Comparison of ENCODE assay signal across 15 mouse cellular contexts in the genomic region with DNA sequence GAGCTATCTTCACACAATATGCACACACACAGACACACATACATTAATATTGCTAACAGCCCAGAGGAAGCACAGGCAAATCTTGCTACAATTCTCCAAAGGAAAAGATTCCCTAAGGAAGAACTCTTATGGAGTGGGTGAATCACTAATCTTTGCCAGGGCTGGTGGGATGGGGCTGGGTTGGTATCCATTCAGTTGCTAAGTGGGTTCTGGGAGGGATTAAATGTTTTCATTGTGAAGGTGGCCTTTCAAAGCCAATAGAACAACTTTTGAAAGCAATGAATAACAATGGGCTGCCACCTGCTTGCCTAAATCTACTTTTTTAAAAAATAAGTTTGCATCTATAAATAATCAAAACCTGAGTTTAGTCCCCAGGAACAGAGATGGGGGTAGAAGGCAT.
A peak's percentile ranks its signal among the peaks of the same experiment; 100 is the strongest.
DNase-seq lines count a peak whose midpoint lies in the region; ATAC-seq and TF ChIP-seq lines count a peak whose summit lies in the region.
"Had no signal": no experiment of that assay in that cellular context is flagged by ENCODE, and none has a peak within 500 bp of the region (broad histone marks: within the 10 kb centered on the region; RNA-seq: fewer than 3 reads in every experiment).

No protein-coding gene starts in this region.

- peak; percentile 9; the same call in 1 of the 2 replicates for ATAC-seq in forebrain, embryonic 16.5 days
- peak; percentile 28 for ATAC-seq in midbrain, embryonic 11.5 days (ENCODE audit: low FRiP score)
- ATAC-seq: lung, postnatal 0 days had no signal

- H3K9me3 ChIP-seq in forebrain, embryonic 16.5 days (ENCODE audit: control insufficient read depth, low read length), result no peaks in the 10 kb centered on the region
- H3K9me3 ChIP-seq in midbrain, embryonic 11.5 days (ENCODE audit: control insufficient read depth, low read length), result no peaks in the 10 kb centered on the region
- H3K9me3 ChIP-seq in heart, embryonic 10.5 days, result no peaks in the 10 kb centered on the region

- H3K27me3 ChIP-seq in forebrain, embryonic 16.5 days (replicated peaks; ENCODE audit: control insufficient read depth, insufficient read depth, low read length), result no peaks in the 10 kb centered on the region
- no peaks in the 10 kb centered on the region for H3K27me3 ChIP-seq in midbrain, embryonic 11.5 days (ENCODE audit: control insufficient read depth, insufficient read depth, low read length)
- no peaks in the 10 kb centered on the region for H3K27me3 ChIP-seq in heart, embryonic 10.5 days (ENCODE audit: insufficient read depth, poor library complexity, severe bottlenecking)

- no peak for DNase-seq in layer of hippocampus, adult 2 months (ENCODE audit: low spot score in 2 of 2)
- DNase-seq in layer of hippocampus, postnatal 10 days (ENCODE audit: low spot score in 2 of 2), result no peak
- peak; percentile 93 for DNase-seq in midbrain, embryonic 11.5 days (ENCODE audit: low spot score, missing footprints)
- no peak for DNase-seq in gastrocnemius, postnatal 4 days (ENCODE audit: low spot score in 2 of 2)
- no peak for DNase-seq in heart, embryonic 10.5 days (ENCODE audit: low spot score)
- no peak for DNase-seq in layer of hippocampus, postnatal 25 days (ENCODE audit: extremely low spot score in 1 of 2, low spot score in 1 of 2)
- DNase-seq in left cerebral cortex, postnatal 10 days (ENCODE audit: extremely low spot score in 1 of 2, low spot score in 2 of 2), result no peak
- DNase-seq: cerebellum, adult 9-11 months; heart, postnatal 10 days; kidney, adult 18-20 months; kidney, postnatal 4 days; thymus, postnatal 4 days had no signal

- H3K4me2 ChIP-seq in forebrain, embryonic 16.5 days (ENCODE audit: low read length), result peak overlapping the region; percentile 60
- peak overlapping the region; percentile 56 for H3K4me2 ChIP-seq in midbrain, embryonic 11.5 days

- no peaks in the 10 kb centered on the region for H3K36me3 ChIP-seq in forebrain, embryonic 16.5 days (ENCODE audit: control insufficient read depth, insufficient read depth)
- H3K36me3 ChIP-seq in midbrain, embryonic 11.5 days (ENCODE audit: control insufficient read depth, insufficient read depth, low read length), result no peaks in the 10 kb centered on the region
- peaks cover 5% of the 10 kb centered on the region for H3K36me3 ChIP-seq in heart, embryonic 10.5 days

- H3K9ac ChIP-seq in forebrain, embryonic 16.5 days (replicated peaks; ENCODE audit: low read depth, low read length), result peak overlapping the region; percentile 61
- H3K9ac ChIP-seq in midbrain, embryonic 11.5 days (ENCODE audit: low read length), result peak overlapping the region; percentile 84

- peak overlapping the region; percentile 87 for H3K27ac ChIP-seq in layer of hippocampus, adult 2 months
- H3K27ac ChIP-seq in forebrain, embryonic 16.5 days (ENCODE audit: low read length), result peak overlapping the region; percentile 94
- peak overlapping the region; percentile 98 for H3K27ac ChIP-seq in midbrain, embryonic 11.5 days (ENCODE audit: low read depth, low read length)
- H3K27ac ChIP-seq in heart, embryonic 10.5 days, result no peak overlapping the region
- H3K27ac ChIP-seq: stomach, postnatal 0 days had no signal

- intact Hi-C loops in left cerebral cortex, postnatal 10 days (cut with DNase I), result no loop called here

- TF ChIP-seq CTCF in layer of hippocampus, adult 2 months (conservative IDR thresholded peaks at IDR 0.05), result no peak

- H3K4me1 ChIP-seq in forebrain, embryonic 16.5 days (replicated peaks; ENCODE audit: control insufficient read depth, insufficient read depth, low read length), result peaks cover 26% of the 10 kb centered on the region
- H3K4me1 ChIP-seq in midbrain, embryonic 11.5 days (ENCODE audit: control insufficient read depth, insufficient read depth, low read length), result peaks cover 40% of the 10 kb centered on the region
- 0 out of 2 replicates have a peak, but pooled peaks cover 4% of the 10 kb centered on the region for H3K4me1 ChIP-seq in heart, embryonic 10.5 days

- H3K4me3 ChIP-seq in layer of hippocampus, adult 2 months, result peak overlapping the region; percentile 51
- peak overlapping the region; percentile 40 for H3K4me3 ChIP-seq in forebrain, embryonic 16.5 days (replicated peaks; ENCODE audit: low read length)
- peak overlapping the region; percentile 51 for H3K4me3 ChIP-seq in midbrain, embryonic 11.5 days (ENCODE audit: low read depth, low read length)
- no peak overlapping the region for H3K4me3 ChIP-seq in heart, embryonic 10.5 days
